Mouse (Mus musculus) kidney, postnatal 4 days (tissue): ENCODE results near the gene Spout1.
"Not testable (repeated sequence)": the region's sequence is repeated elsewhere in the genome, so short reads cannot be mapped to it uniquely, and the experiment has no call there.

ENCODE experiments used
- DNase-seq, 2 experiments: peaks; one replicate each; pipeline ENCODE4 v3.0.0; 2021; ENCODE audit warnings: mixed read lengths in 2 of 2

Spout1 gene

DNA sequence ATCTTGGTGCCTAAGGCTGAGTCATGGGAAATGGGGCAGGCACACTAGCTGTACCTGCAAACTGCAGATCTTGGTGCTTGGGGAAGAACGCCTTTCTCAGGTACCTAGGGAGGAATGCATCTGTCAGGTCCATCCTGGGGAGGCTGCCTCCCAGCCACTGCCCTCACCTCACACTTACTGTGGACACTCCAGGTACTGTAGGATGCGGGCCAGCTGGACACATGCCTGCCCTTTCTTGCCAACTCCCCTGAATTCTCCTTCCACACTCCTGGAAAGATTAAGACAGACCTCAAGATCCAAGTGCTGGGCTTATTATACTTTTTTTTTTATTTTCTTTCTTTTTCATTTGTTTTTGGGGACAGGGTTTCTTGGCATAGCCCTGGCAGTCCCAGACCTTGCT lies 1.7 kb downstream of the Spout1 start:
- no peak for DNase-seq

DNA sequence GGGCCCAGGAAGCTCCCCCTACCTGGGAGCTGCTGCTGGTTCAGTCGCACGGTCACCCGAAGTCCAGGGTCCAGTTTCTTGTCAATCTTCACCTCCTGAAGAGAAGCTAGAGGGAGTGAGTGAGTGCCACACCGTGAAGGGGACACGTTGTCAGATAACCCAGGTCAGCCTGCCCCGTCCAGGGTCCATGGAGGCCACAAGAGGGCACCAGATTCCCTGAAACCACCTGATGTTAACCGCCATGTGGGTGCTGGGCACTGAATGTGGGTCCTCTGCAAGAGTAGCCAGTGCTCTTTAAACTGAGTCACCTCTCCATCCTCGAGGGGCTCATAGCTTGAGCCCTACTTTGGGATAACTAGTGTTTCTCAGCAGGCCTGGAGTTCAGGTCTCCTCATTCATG lies 2.4 kb downstream of the Spout1 start:
- no peak for DNase-seq

DNA sequence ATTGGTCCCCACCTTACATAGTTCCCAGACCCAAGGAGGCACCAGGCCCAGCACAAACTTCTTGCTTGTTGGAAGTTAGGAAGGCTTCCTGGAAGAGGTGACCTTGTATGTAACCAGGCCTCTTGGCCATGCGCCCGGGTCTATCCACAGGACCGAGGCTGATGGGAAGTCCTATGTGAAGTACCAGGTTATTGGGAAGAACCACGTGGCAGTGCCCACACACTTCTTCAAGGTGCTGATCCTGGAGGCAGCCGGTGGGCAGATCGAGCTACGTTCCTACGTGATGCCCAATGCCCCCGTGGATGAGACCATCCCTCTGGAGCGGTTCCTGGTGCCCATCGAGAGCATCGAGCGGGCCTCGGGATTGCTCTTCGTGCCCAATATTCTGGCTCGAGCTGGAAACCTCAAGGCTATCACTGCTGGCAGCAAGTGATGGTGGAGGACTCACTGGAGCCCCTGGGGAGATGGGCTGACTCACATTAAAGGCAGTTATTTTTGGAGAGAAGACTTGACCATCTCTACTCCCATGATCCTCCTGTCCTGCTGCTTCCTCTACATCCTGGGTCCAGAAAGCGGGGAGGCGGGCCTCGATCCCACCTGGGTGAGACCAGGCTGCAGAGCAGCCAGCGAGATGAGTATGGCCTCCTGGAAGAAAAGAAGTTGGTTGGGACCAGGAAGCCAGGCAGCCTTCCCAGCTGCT lies 4.6 kb downstream of the Spout1 start:
- no peak for DNase-seq

- no peak for DNase-seq
Observed at GRCm38 (mm10) chr2:30171997-30172382, 6.3 kb downstream of the Spout1 start.

DNA sequence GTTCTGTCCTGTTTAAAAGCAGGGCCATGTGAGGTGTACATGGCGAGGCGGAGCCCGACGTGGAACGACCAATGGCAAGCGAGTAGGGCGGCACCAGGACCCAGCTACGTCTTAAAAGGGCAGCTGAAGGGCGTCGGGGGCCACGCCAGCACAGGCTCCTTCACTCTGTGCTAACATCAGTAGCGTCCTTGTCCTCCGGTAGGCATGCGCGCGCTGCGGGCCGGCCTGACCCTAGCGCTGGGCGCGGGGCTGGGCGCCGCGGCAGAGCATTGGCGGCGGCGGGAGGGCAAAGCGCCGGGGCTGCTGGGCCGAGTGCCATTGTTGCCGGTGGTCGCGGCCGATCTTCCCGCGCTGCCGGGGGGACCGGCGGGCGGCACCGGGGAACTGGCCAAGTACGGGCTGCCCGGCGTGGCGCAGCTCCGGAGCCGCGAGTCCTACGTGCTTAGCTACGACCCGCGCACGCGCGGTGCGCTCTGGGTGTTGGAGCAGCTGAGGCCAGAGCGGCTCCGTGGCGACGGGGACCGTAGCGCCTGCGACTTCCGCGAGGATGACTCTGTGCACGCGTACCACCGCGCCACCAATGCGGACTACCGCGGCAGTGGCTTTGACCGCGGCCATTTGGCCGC lies 6.8 kb downstream of the Spout1 start, which contains the start of gene Endog:
TSS of gene Endog (plus strand) at position 123 of the 626 bp plus-strand sequence.
- peak; percentile 85 to 91 for DNase-seq

DNA sequence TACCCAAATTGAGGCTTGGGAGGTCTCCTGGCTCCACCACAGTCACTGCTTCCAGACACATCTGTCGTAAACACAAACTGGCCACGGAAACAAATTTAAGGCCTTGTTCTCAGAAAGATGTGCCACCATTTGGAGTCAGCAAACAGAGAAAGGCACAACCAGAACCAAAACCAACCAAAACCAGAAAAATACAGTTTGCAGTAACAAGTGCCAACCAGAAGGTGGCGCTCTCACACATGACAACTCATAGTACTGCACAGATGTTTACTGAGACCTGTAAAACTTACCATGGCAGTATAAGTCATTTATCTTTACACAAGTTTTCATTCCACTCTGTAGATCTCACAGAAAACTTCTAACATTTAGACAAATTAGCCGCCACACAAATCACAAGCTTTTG lies 11.6 kb downstream of the Spout1 start:
- no peak for DNase-seq

DNA sequence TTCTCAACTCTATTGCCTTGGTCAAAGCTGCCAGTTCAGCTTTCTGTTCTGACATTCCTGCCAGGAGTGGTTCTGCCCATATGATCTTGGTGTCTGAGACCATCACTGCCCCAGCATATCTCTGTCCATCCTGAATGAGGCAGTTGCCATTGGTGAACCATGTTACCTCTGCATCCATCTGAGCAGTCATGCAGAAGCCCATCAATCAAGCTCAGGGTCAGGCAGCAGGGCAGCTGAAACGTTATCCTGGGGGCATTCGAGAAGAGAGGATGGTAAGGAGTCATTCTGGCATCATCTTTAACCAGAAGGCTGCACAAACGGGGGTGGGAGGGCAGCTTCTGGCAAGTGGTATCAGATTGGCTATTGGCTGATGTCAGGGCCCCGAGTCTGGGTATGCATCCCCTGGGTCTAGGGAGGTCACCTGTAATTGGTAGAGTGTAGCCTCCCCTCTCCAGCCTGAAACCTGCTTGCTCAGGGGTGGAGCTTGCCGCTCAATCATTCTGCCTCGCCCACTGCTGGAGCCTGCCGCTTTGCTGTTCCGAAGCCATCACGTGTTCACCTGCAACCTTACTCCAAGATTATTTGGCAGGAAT lies 13.8 kb downstream of the Spout1 start:
- DNase-seq, result no peak

DNA sequence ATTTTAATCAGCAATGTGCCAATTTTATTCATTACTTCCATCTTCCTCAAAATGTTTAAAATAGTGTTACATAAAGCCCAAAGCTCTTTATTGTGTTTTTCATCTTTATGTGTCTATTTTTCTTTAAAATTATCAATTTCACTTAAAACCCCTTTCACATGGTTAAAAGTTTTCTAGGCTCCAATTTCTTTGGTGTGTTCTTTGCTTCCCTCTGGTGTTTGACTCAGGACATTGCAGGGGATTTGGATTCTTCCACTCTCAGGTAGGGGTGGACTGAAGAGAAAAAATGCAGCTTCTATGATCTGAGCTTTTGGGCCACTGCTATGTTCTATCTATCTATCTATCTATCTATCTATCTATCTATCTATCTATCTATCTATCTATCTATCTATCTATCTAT lies 16.4 kb downstream of the Spout1 start:
- no peak for DNase-seq

DNA sequence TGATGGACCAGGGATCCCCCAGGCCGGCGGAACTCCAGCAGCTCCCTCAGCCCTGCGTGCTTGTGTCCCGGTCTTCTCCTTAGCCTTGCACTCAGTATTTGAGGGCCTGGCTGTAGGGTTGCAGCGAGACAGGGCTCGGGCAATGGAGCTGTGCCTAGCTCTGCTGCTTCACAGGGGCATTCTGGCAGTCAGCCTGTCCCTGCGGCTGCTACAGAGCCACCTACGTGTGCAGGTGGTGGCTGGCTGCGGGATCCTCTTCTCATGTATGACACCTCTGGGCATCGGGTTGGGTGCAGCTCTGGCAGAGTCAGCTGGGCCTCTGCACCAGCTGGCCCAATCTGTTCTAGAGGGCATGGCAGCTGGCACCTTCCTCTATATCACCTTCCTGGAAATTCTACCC lies 18.4 kb downstream of the Spout1 start:
- DNase-seq, result not testable (repeated sequence)

- DNase-seq, result no peak
Observed at GRCm38 (mm10) chr2:30152616-30153015, 25.6 kb downstream of the Spout1 start.

- no peak for DNase-seq
Observed at GRCm38 (mm10) chr2:30151840-30152239, 26.4 kb downstream of the Spout1 start.

GRCm38 (mm10) chr2:30147466-30147865 lies 30.8 kb downstream of the Spout1 start:
- DNase-seq, result peak; percentile 68 to 74

GRCm38 (mm10) chr2:30144436-30144835 lies 33.8 kb downstream of the Spout1 start:
- DNase-seq, result no peak

DNA sequence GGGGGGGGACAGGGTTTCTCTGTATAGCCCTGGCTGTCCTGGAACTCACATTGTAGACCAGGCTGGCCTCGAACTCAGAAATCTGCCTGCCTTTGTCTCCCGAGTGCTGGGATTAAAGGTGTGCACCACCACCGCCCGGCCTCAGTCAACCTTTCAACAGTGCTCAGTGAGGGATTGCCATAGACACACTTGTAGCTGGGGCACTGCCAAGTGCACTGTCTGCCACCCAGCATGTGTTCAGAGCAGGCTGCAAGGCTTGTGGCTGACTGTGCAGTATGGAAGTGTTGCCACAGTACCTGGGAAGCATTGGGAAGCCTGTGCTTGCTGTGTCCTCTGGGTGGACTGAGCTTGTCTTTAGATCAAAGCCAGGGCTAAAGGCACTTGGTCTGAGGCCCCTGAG lies 38.2 kb downstream of the Spout1 start:
- DNase-seq, result not testable (repeated sequence)

DNA sequence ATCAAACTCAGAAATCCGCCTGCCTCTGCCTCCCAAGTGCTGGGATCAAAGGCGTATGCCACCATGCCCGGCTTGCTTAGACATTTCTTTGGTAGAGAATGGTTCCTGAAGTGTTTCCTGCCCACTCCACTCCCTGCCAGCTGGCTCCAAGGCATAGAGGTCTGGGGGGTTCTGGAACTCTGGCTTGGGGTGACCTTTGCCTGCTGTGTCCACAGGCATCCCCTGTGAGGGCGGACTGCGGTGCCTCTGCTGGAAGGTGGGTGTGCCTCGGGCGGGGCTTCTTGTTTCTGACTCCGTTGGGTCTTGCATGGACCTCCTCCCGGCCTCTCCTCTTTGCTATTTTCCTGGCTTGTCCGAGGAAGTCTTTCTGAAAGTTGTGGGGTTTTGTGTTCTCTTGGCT lies 41.8 kb downstream of the Spout1 start:
- no peak for DNase-seq

- DNase-seq, result peak in 1 of 2 experiments; percentile 31
Observed at GRCm38 (mm10) chr2:30134928-30135620, 43.2 kb downstream of the Spout1 start.

GRCm38 (mm10) chr2:30134378-30134711 lies 43.9 kb downstream of the Spout1 start:
- DNase-seq, result peak in 1 of 2 experiments; percentile 33

GRCm38 (mm10) chr2:30133613-30134377 lies 44.5 kb downstream of the Spout1 start, which contains the start of gene Tbc1d13:
Gene Tbc1d13, plus strand, starts transcription at chr2:30133746.
- peak; percentile 98 to 99 for DNase-seq

- peak; percentile 46 to 65 for DNase-seq
Observed at GRCm38 (mm10) chr2:30132801-30133612, 45.3 kb downstream of the Spout1 start.

- not testable (repeated sequence) for DNase-seq
Observed at GRCm38 (mm10) chr2:30131240-30131639, 47.0 kb downstream of the Spout1 start.

- no peak for DNase-seq
Observed at GRCm38 (mm10) chr2:30130156-30130555, 48.1 kb downstream of the Spout1 start.

DNA sequence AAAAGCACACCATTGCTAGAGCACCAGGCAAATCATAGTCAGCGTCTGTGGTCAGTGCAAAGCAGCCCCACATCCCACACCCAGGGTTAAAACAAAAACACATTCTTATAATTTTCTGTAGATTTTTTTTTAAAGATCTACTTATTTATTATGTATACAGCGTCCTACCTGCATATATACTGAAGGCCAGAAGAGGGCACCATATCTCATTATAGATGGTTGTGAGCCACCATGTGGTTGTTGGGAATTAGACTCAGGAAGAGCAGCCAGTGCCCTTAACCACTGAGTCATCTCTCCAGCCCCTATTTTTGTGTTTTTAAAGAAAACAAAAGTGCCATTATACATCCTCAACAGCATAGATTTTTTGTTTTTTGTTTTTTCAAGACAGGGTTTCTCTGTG lies 49.5 kb downstream of the Spout1 start:
- peak; percentile 24 to 46 for DNase-seq
